Mouse (Mus musculus): ENCODE measurements around the gene Tcaf2.

- no peak for TF ChIP-seq TAL1 (conservative IDR thresholded peaks at IDR 0.05; ENCODE audit: low read depth, low read length)
- TF ChIP-seq CTCF (IDR thresholded peaks at IDR 0.05; ENCODE audit: low read depth, low read length), result no peak
These were observed 62.1 kb downstream of the Tcaf2 start for GRCm38 (mm10) chr6:42582741-42583487.
